Mouse (Mus musculus): ENCODE measurements around the gene Fras1. TPM values are rescaled to one million over a fixed set of nuclear protein-coding genes. Genes with fewer than 3 reads are reported as not detected.

The Fras1 gene
- total and polyA plus RNA-seq, 2 experiments from 2014 or later, result 2.2 to 6.2 TPM

DNA sequence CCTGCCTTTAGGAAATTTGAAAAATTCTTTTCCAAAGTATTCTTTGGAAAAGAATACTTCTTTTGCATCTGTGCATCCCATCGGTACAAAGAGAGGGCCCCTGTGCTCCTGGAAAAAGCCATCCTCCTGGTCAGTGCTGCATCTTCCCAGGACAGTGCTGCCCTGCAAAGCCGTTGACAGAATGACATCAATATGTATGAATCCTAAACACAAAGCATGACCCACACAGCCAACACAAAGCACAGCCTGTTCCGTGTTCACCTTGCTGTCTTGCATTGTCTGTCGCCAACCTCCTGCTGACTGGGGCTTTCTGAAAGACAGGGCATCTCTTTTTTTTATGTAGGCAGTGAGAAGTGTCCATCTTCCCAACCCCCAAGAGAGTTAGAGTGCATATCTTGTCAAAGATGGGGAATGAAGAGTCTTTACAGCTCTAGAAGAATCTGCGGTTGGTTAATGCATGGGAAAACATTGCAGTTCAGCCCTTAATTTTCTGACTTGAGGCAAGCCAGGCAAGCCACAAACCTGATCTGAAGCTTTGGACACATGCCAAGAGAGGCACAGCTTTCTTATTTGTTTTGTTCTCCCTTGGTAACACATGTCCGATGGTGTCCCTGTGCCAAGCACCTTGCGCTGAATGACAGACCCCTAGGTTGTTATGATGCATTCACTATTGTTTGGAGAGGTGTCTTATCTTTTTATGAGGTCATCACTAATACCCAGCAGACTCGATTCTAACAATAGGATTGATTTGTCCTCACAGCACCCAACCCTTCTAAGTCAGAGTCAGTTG is 373.6 kb downstream of the Fras1 start:
- H3K36me3 ChIP-seq (ENCODE audit: insufficient read depth), result no peaks in the 10 kb centered on the region
- H3K4me1 ChIP-seq (ENCODE audit: insufficient read depth), result no peaks in the 10 kb centered on the region
- H3K4me2 ChIP-seq (ENCODE audit: low read depth), result no peak overlapping the region
- no peak for TF ChIP-seq CTCF (IDR thresholded peaks at IDR 0.05; ENCODE audit: low read depth)
- no peaks in the 10 kb centered on the region for H3K9me3 ChIP-seq (ENCODE audit: low read length)
- no peak for ATAC-seq
- no peak overlapping the region for H3K27ac ChIP-seq (ENCODE audit: low read depth, low read length)
- H3K4me3 ChIP-seq (ENCODE audit: low read depth, low read length), result no peak overlapping the region
- WGBS, result 45% methylated on average over 8 of the region's 8 CpGs
- no peak overlapping the region for H3K9ac ChIP-seq
- no peaks in the 10 kb centered on the region for H3K27me3 ChIP-seq (ENCODE audit: insufficient read depth, low read length)
- no peak for DNase-seq

DNA sequence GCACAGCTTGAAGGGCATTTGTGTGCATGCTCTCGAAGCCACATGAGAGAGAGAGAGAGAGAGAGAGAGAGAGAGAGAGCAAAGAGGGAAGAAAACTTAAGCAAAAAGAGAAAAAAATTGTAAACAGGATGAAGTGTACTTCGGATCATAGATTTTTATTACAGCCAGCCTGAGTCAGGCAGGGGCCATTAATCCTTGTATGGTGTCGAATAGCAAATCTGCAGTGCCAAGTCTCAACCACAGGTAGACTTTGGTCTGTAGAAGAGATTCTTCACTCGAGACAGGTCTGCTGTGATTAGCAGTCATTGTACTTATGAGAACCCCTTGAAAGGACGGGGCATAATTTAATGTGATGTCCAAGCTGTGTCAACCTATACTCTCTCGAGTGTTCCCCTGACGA is 383.9 kb downstream of the Fras1 start:
- Histone ChIP-seq H3K36me3 (ENCODE audit: insufficient read depth) (no peaks in the 10 kb centered on the region), H3K4me2 (ENCODE audit: low read depth) (no peak overlapping the region), H3K9me3 (ENCODE audit: low read length) (no peaks in the 10 kb centered on the region), H3K9ac (no peak overlapping the region), H3K27ac (ENCODE audit: low read depth, low read length) (no peak overlapping the region), H3K27me3 (ENCODE audit: insufficient read depth, low read length) (no peaks in the 10 kb centered on the region), H3K4me1 (ENCODE audit: insufficient read depth) (no peaks in the 10 kb centered on the region), H3K4me3 (ENCODE audit: low read depth, low read length) (no peak overlapping the region)
- no peak for DNase-seq
- ATAC-seq, result no peak
- no peak for TF ChIP-seq CTCF (IDR thresholded peaks at IDR 0.05; ENCODE audit: low read depth)
- WGBS, result 92% methylated on average over 7 of the region's 7 CpGs

DNA sequence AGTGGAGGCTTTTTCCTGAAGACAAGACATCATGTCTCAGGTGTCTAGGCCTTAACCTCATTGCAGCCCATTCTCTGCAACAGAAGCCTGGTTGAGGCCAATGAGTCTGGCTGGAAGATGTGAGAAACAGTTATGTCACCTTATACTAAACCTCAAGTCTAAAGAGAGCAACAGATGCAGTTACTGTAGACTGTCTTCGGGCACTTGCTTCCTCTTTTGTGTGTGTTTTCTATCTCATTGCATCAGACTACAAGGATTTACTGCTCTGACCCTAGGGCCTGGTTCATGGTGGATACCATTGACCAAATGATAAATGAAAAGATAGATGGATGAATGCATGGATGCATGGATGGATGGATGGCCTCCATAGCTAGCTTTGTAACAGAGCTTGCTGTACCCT is 388.3 kb downstream of the Fras1 start:
- Histone ChIP-seq H3K4me3 (ENCODE audit: low read depth, low read length) (no peak overlapping the region), H3K9ac (no peak overlapping the region), H3K9me3 (ENCODE audit: low read length) (no peaks in the 10 kb centered on the region), H3K27ac (ENCODE audit: low read depth, low read length) (no peak overlapping the region), H3K36me3 (ENCODE audit: insufficient read depth) (no peaks in the 10 kb centered on the region), H3K27me3 (ENCODE audit: insufficient read depth, low read length) (no peaks in the 10 kb centered on the region), H3K4me2 (ENCODE audit: low read depth) (no peak overlapping the region), H3K4me1 (ENCODE audit: insufficient read depth) (no peaks in the 10 kb centered on the region)
- 95% methylated on average over 1 of the region's 1 CpGs for WGBS
- ATAC-seq (no peak), DNase-seq (no peak)
- no peak for TF ChIP-seq CTCF (IDR thresholded peaks at IDR 0.05; ENCODE audit: low read depth)

DNA sequence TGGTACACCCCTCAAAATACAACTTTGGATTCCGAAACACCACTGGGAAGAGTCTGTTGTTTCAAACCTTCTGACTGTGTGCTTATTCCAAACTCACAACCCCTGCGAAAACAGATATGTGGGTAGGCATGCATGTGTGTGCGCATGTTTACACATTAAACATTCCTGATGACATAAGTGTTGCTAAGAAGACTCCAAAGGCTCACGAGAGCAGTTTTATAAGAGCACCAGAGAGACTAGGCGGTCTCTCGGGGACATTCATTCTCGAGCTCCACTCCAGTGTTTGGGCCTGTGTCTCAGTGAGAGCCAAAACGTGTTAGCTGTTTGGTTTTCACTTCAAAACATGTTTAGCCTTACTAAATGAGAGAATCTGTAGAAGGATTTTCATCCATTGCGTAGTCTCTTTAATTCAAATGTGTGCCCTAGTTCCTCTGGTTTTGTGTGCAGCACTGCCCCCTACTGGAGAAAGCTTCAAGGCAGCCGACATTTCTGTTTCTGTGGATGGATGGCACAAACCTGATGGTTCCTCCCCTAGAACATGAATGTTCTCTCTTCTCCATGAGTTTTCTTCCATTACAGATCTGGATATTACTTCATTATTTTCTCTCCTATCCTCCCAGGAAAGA is 395.2 kb downstream of the Fras1 start:
- Histone ChIP-seq H3K27me3 (ENCODE audit: insufficient read depth, low read length) (no peaks in the 10 kb centered on the region), H3K4me3 (ENCODE audit: low read depth, low read length) (no peak overlapping the region), H3K9ac (no peak overlapping the region), H3K4me2 (ENCODE audit: low read depth) (no peak overlapping the region), H3K4me1 (ENCODE audit: insufficient read depth) (no peaks in the 10 kb centered on the region), H3K27ac (ENCODE audit: low read depth, low read length) (no peak overlapping the region), H3K36me3 (ENCODE audit: insufficient read depth) (no peaks in the 10 kb centered on the region), H3K9me3 (ENCODE audit: low read length) (no peaks in the 10 kb centered on the region)
- 43% methylated on average over 10 of the region's 10 CpGs for WGBS
- DNase-seq, result peak; percentile 92
- ATAC-seq, result peak; percentile 84
- peak; percentile 93 for TF ChIP-seq CTCF (IDR thresholded peaks at IDR 0.05; ENCODE audit: low read depth)

DNA sequence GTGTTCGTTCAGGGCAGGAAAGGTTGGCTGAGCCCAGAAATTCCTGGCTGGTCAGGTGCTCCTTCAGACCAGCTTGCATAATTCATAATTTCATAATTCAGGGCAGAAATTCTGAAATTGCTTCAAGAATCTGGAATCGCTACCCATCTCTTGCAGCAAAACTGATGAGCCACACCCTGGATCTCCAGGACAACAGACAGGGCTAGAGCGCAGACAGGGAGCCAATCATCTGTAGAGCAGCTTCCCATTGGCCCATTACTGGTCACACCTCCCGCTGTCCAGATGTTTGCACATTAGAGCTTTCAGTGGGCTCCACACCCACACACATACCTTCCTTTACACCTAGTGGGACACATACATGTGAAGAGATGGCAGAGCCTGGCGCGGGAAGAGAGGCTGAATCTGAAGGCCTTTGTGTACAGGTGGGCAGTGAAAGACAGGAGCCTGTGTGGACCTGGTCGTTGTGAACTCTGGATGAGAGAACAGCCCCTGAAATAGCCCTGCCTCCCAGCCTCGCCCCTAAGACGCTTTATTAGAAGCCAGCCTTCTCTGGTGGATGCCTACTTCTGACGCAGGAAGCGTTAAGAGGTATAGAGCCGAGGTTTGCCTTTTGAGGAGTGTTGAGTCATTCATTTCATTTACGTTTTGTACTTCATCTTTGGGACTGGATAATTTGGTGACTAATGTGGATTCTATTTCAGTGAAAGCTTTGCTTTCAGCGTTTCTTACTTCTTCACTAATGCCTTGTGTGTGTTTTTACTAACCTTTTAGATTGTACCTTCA is 409.9 kb downstream of the Fras1 start:
- no peak for TF ChIP-seq CTCF (IDR thresholded peaks at IDR 0.05; ENCODE audit: low read depth)
- no peak overlapping the region for H3K4me3 ChIP-seq (ENCODE audit: low read depth, low read length)
- H3K9ac ChIP-seq, result no peak overlapping the region
- H3K36me3 ChIP-seq (ENCODE audit: insufficient read depth), result no peaks in the 10 kb centered on the region
- no peak; the same call in 1 of the 2 replicates for ATAC-seq
- no peaks in the 10 kb centered on the region for H3K4me1 ChIP-seq (ENCODE audit: insufficient read depth)
- no peaks in the 10 kb centered on the region for H3K27me3 ChIP-seq (ENCODE audit: insufficient read depth, low read length)
- no peak overlapping the region for H3K4me2 ChIP-seq (ENCODE audit: low read depth)
- H3K9me3 ChIP-seq (ENCODE audit: low read length), result no peaks in the 10 kb centered on the region
- DNase-seq, result no peak
- H3K27ac ChIP-seq (ENCODE audit: low read depth, low read length), result no peak overlapping the region
- WGBS, result 80% methylated on average over 14 of the region's 14 CpGs

DNA sequence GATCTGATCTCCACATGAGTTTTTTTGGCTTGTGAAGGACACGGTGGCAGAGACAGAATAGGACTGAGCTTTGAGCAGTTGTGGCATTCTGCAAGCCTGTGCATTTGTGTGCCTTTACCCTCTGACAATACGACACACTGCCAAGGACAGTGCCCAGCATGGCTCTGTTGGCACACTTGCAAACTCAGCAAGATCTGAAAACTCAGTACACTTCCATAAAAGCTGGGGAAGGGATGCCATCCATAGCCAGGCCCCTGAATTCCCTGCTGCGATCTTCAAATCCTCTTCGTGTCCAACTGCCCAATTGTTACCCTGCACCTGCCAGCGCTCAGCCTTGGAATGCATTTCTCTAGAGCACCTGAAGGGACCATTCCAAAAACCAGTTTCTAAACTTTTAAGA is 411.3 kb downstream of the Fras1 start:
- no peak for TF ChIP-seq CTCF (IDR thresholded peaks at IDR 0.05; ENCODE audit: low read depth)
- WGBS, result 73% methylated on average over 5 of the region's 5 CpGs
- no peaks in the 10 kb centered on the region for H3K27me3 ChIP-seq (ENCODE audit: insufficient read depth, low read length)
- DNase-seq (no peak), ATAC-seq (no peak; the same call in 1 of the 2 replicates)
- no peak overlapping the region for H3K27ac ChIP-seq (ENCODE audit: low read depth, low read length)
- no peaks in the 10 kb centered on the region for H3K36me3 ChIP-seq (ENCODE audit: insufficient read depth)
- no peaks in the 10 kb centered on the region for H3K4me1 ChIP-seq (ENCODE audit: insufficient read depth)
- H3K9me3 ChIP-seq (ENCODE audit: low read length), result no peaks in the 10 kb centered on the region
- no peak overlapping the region for H3K4me3 ChIP-seq (ENCODE audit: low read depth, low read length)
- no peak overlapping the region for H3K4me2 ChIP-seq (ENCODE audit: low read depth)
- no peak overlapping the region for H3K9ac ChIP-seq

All from forebrain, postnatal 0 days (tissue).